Mouse (Mus musculus) left cerebral cortex, adult 18-20 months (tissue): ENCODE measurements around the gene Sobp. TPM values are rescaled to one million over a fixed set of nuclear protein-coding genes. Genes with fewer than 3 reads are reported as not detected.
A peak's percentile ranks its signal among the peaks of the same experiment; 100 is the strongest.

ENCODE experiments used
- DNase-seq, 2 experiments: peaks; one replicate each; pipeline ENCODE4 v3.0.0; 2021 to 2022; ENCODE audit warnings: low spot score in 2 of 2, mixed read lengths in 1 of 2
- total RNA-seq, 2 experiments: library from RNA; stranded (reverse); gene quantifications; 2 replicates each; pipeline ENCODE4 v1.2.3; 2021

The Sobp gene
- total RNA-seq, 2 experiments from 2014 or later, result 68.0 to 71.5 TPM

- no peak for DNase-seq
Measured at GRCm38 (mm10) chr10:43001433-43001832, 172.9 kb downstream of the Sobp start.

GRCm38 (mm10) chr10:42999324-42999723 is 175.0 kb downstream of the Sobp start:
- no peak for DNase-seq

GRCm38 (mm10) chr10:42997278-42997677 is 177.1 kb downstream of the Sobp start:
- DNase-seq, result no peak

- no peak for DNase-seq
Measured at GRCm38 (mm10) chr10:42995484-42995895, 178.8 kb downstream of the Sobp start.

GRCm38 (mm10) chr10:42994331-42994782 is 180.0 kb downstream of the Sobp start:
- DNase-seq, result no peak

GRCm38 (mm10) chr10:42991018-42991417 is 183.3 kb downstream of the Sobp start:
- DNase-seq, result no peak

- DNase-seq, result peak; percentile 41 to 73
Measured at GRCm38 (mm10) chr10:42989910-42990309, 184.4 kb downstream of the Sobp start.

- DNase-seq, result no peak
Measured at GRCm38 (mm10) chr10:42988627-42989026, 185.7 kb downstream of the Sobp start.

- no peak for DNase-seq
Measured at GRCm38 (mm10) chr10:42987594-42988052, 186.7 kb downstream of the Sobp start.

- no peak for DNase-seq
Measured at GRCm38 (mm10) chr10:42984886-42985285, 189.4 kb downstream of the Sobp start.

GRCm38 (mm10) chr10:42980999-42981757 is 193.2 kb downstream of the Sobp start:
- DNase-seq, result no peak

GRCm38 (mm10) chr10:42978346-42978745 is 196.0 kb downstream of the Sobp start:
- no peak for DNase-seq

GRCm38 (mm10) chr10:42976577-42976976 is 197.8 kb downstream of the Sobp start:
- no peak for DNase-seq

- no peak for DNase-seq
Measured at GRCm38 (mm10) chr10:42973537-42973936, 200.8 kb downstream of the Sobp start.

GRCm38 (mm10) chr10:42972504-42973172 is 201.7 kb downstream of the Sobp start:
- DNase-seq, result peak; percentile 56

GRCm38 (mm10) chr10:42968332-42968731 is 206.0 kb downstream of the Sobp start:
- no peak for DNase-seq

GRCm38 (mm10) chr10:42963061-42963460 is 211.3 kb downstream of the Sobp start:
- no peak for DNase-seq

- no peak for DNase-seq
Measured at GRCm38 (mm10) chr10:42962655-42963054, 211.7 kb downstream of the Sobp start.

GRCm38 (mm10) chr10:42962181-42962601 is 212.1 kb downstream of the Sobp start:
- no peak for DNase-seq

- no peak for DNase-seq
Measured at GRCm38 (mm10) chr10:42961771-42962170, 212.6 kb downstream of the Sobp start.

GRCm38 (mm10) chr10:42958686-42959085 is 215.6 kb downstream of the Sobp start:
- DNase-seq, result no peak
